Mouse (Mus musculus) small intestine, adult 2 months (tissue): ENCODE measurements around the gene Aldh16a1.

Experiments used
- CTCF ChIP-seq: fragments of 200-500 bp; IDR thresholded peaks from 2 replicates; pipeline ENCODE4 v1.5.1; 2012; ENCODE audit warnings: low read depth, mild to moderate bottlenecking, control low read depth, inconsistent platforms, low read length, moderate library complexity, mixed read lengths; ENCODE audit not compliant: insufficient replicate concordance, insufficient read length; ENCODE audit errors: extremely low read depth
- POLR2A ChIP-seq: fragments of 200-500 bp; IDR thresholded peaks from 2 replicates; pipeline ENCODE4 v1.6.1; 2012; ENCODE audit warnings: low read depth, mild to moderate bottlenecking, control low read depth, inconsistent platforms, low read length, moderate library complexity

GRCm38 (mm10) chr7:45156206-45156605 lies 1.8 kb upstream of the Aldh16a1 start:
- TF ChIP-seq CTCF, result no peak
- TF ChIP-seq POLR2A, result no peak
